Mouse (Mus musculus) CD4-positive, CD25-positive, alpha-beta regulatory T cell, adult 2 months (primary cell): Measurements from ENCODE around the gene Sec31a.
A peak's percentile ranks its signal among the peaks of the same experiment; 100 is the strongest.
"Not testable (repeated sequence)": the region's sequence is repeated elsewhere in the genome, so short reads cannot be mapped to it uniquely, and the experiment has no call there.

ENCODE experiments used
- DNase-seq: peaks from one replicate; pipeline ENCODE4 v3.0.0-alpha.2; 2012; ENCODE audit warnings: low read depth, low spot score

Gene Sec31a

GRCm38 (mm10) chr5:100415761-100416590, at the start of gene Sec31a:
Gene Sec31a, minus strand, starts transcription at chr5:100416234.
- peak; percentile 97 for DNase-seq

GRCm38 (mm10) chr5:100462374-100462773, 46.3 kb upstream of the Sec31a start:
- no peak for DNase-seq

DNA sequence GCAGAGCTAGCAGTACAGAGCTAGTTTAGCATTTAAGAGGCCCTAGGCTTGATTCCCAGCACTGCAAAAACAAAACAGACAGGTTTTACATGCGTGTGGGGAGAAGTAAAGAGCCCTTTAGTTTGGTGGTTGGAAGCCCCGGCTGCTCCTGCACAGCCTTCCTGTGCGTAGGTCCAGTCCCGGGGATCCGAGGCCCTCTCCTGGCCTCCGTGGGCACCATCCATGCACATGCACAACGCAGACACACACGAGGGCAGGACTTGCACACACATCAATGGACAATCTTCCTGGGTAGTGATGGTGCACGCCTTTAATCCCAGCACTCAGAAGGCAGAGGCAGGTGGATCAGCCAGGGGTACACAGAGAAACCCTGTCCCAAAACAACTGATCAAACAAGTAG, 45.5 kb upstream of the Sec31a start:
- DNase-seq: no peak

- DNase-seq: no peak
These were observed 43.4 kb upstream of the Sec31a start for GRCm38 (mm10) chr5:100459468-100459867.

GRCm38 (mm10) chr5:100451871-100452270, 35.8 kb upstream of the Sec31a start:
- DNase-seq: no peak

DNA sequence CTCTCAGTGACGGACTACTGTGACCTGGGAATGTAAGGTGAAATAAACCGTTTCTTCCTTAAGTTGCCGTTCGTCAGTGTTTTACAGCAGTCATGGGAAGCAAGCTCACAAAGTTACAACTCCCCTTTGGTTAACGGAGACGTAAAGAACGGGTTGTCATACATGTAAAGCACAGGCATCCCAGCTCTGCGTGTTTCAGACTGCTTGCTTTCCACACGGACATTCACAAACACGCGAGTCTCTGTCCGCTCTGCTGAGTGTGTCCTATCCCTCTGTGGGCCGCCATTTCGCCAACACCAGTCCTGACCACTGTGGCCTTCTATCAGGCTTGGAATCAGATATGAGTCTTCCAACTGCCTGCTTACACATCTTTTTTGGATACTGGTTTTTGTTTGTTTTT, 22.8 kb upstream of the Sec31a start:
- no peak for DNase-seq

DNA sequence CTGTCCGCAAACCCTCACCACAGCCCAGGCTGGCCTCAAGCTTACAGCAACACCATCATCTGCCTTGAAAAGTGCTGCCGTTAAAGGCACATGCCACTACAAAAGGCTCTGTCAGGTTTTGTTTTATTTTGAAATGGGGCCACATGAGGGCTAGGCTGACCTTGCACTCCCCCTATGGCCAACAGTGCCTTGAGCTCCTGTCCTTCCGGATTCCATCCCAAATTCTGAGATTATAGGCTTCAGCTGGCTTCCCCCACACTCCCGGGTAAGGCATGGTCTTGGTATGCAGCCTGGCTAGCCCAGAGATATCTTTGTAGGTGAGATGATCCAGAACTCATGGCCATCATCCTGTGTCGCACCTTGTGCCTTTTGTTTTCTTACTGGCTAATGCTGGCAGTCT, 21.9 kb upstream of the Sec31a start:
- DNase-seq: no peak

- DNase-seq: peak; percentile 16
These were observed 21.1 kb upstream of the Sec31a start for GRCm38 (mm10) chr5:100437086-100437485.

- no peak for DNase-seq
These were observed 14.9 kb upstream of the Sec31a start for GRCm38 (mm10) chr5:100430966-100431365.

DNA sequence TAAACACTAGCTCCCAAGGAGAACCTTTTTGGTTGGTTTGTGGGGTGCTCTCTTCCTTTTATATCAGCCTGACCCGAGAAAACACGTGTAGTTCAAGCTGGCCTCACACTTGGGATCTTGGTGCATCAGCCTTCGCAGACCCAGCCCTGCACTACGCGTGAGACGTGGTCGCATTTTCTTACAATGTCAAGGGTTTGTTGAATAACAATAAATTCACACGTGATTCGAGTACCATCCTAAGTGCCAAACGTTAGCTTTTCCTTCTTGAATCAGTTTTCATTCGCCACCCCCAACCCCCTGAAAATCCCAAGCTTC, 14.0 kb upstream of the Sec31a start:
- no peak for DNase-seq

- peak; percentile 95 for DNase-seq
These were observed 13.5 kb upstream of the Sec31a start for GRCm38 (mm10) chr5:100429344-100430075.

DNA sequence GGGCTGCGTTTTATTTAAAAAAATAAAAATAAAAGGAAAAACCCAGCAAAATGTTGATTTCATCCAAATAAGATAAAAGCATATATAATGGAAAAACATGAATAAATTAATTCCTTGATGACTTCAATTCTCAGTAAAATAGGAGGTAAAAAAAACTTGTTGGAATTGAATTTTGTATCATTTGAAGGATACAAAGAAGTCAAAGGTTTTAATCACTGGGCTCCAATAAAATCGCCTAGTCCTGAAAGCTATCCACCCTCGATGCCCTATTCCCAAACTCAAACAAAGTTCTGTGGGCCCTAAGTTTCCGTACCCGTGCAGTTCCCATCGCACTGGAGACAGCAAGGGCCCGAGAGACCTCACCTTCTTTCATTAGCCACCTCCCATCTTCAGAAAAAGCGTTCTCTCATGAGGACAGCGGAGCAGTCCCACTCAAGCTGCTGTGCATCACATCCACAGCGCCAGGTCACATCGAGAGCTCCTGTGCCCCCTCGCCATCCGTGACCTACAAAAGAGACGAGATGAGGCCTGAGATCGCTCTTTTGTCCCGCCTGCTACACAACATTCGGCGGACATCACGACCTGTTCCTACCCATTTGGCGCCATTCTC, 12.8 kb upstream of the Sec31a start:
- DNase-seq: no peak

- DNase-seq: peak; percentile 11
These were observed 12.1 kb upstream of the Sec31a start for GRCm38 (mm10) chr5:100428031-100428733.

DNA sequence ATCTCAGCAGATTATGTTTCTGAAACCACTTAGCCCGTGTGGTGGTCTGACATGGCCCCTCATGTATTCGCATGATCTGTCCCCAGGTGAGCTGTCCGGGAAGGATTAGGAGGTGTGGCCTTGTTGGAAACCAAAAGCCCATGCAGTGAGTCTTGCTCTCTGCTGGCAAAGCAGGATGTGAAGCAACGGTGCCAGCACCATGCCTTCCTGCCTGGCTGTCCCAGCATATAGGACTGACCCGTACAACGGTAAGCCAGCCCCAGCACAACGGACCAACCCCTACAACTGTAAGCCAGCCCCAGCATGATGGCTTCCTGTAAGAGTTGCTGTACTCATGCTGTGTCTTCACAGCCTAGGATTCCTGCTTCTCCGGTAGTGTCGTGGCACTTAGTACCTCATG, 11.2 kb upstream of the Sec31a start:
- DNase-seq: no peak

DNA sequence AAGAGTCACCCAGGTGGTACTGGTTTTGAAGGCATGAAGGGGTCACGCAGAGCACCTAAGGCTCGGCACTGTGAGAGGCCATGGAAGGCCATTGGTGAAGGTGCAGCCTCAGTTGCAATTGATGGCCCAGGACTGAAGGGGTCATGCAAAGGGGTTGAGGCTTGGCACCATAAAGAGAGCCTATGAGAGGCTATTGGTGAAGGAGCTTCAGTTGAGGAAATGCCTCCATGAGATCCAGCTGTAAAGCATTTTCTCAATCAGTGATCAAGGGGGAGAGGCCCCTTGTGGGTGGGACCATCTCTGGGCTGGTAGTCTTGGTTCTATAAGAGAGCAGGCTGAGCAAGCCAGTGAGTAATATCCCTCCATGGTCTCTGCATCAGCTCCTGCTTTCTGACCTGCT, 9.8 kb upstream of the Sec31a start:
- not testable (repeated sequence) for DNase-seq

GRCm38 (mm10) chr5:100424252-100424651, 8.2 kb upstream of the Sec31a start:
- DNase-seq: no peak

DNA sequence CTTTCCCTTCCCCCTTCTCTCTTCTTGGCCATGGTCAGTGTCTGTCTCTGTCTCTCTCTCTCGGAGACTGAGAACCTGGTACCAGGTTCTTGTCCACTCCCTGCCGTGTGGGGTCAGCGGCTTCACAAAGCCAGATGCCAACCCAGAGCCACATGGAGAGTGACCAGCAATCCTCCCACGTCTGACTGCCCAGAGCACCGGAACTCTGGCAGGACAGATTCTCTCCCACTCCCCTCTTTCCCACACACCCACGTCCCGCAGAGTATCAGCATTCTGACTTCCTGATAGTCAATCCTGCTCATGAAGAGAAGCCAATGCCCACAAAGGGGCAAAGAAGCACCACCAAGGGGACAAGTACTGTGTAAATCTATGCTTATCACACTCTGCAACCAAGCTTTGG, 7.6 kb upstream of the Sec31a start:
- DNase-seq: no peak

DNA sequence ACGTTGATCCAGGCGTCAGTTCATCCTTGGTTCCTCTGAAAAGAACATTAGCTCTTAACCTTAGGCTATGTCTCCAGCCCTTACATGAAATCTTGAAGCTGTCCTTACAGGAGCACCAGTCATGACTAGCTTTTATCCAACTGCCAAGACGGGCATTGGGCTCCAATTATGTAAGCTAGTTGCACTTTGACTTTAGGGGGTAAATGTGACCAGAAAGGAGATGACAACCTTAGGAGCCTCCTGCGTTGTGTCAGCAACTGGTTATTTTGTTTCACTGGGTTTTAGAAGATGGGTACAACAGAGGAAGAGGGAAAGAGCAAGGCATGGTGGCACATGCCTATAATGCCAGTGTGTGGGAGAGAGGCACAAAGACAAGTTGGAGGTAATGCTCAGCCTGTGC, 2.8 kb upstream of the Sec31a start:
- DNase-seq: no peak

GRCm38 (mm10) chr5:100418077-100418476, 2.0 kb upstream of the Sec31a start:
- no peak for DNase-seq

DNA sequence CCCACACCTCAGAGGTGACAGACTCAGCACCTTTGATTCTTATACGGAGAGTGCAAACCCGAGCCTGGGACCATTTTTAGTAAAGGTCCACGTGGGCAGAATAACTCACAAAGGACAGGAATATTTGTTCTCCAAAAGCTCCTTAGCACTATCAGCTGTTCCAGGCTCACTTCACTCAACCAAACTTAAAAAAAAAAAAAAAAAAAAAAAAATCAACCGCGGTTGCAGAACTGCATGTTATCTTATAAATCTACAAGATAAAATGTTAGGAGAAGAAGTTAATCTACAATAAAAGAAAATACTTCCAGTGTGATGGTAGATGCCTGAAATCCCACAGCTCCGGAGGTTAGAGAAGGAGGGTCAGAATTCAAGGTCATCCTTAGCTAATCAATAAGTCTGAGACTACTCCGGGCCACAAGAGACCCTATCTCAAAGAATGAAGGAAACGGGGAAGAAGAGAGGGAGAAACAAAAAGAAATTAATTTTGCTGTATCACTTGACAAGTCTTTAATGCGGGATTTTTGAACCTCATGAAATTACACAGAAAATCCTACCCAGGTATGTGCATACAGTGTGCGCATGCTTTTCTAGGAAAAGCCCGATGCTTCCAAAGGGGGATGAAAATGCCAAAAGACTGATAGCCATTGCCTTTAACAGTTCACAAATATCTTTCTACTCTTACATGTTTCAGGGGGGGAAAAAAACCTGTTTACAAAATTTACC, 1.4 kb downstream of the Sec31a start:
- DNase-seq: no peak

DNA sequence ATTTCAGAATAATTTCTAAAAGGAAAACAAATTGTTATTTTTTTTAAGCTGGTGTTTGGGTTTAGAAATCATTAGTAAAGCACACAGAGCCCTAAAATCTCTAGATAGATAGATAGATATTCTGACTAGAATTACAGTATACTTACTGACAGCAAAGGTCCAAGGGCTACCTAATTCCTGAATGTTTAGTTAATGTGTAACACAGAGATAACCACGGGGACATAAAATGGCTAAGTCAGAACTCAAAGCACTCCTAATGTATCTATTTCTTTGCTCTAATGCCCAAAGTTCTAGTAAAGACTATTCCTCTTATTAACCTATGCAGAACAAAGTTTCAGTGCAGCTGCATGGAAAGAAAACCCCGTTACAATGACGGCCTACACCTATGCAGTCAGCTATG, 3.1 kb downstream of the Sec31a start:
- DNase-seq: no peak
